Mouse (Mus musculus) gastrocnemius, adult 18-20 months (tissue): ENCODE results near the gene Mr1. TPM values are rescaled to one million over a fixed set of nuclear protein-coding genes. Genes with fewer than 3 reads are reported as not detected.

Source experiments
- DNase-seq: peaks from one replicate; pipeline ENCODE4 v3.0.0; 2021; ENCODE audit warnings: low spot score
- total RNA-seq, 2 experiments: library from RNA; stranded (reverse); gene quantifications; 2 replicates each; pipeline ENCODE4 v1.2.3; 2021

Mr1 gene
- total RNA-seq, 2 experiments from 2014 or later = 13.8 to 14.8 TPM

- no peak for DNase-seq
Measured at GRCm38 (mm10) chr1:155096620-155097261, 49.9 kb downstream of the Mr1 start.

- no peak for DNase-seq
Measured at GRCm38 (mm10) chr1:155093971-155094707, 52.5 kb downstream of the Mr1 start.

- DNase-seq = peak; percentile 56
Measured at GRCm38 (mm10) chr1:155093145-155093791, 53.3 kb downstream of the Mr1 start.

- DNase-seq = peak; percentile 53
Measured at GRCm38 (mm10) chr1:155091842-155092800, 54.5 kb downstream of the Mr1 start.

- no peak for DNase-seq
Measured at GRCm38 (mm10) chr1:155091374-155091841, 55.2 kb downstream of the Mr1 start.

GRCm38 (mm10) chr1:155090736-155091135 is 55.9 kb downstream of the Mr1 start:
- no peak for DNase-seq

GRCm38 (mm10) chr1:155090327-155090726 is 56.3 kb downstream of the Mr1 start:
- no peak for DNase-seq

GRCm38 (mm10) chr1:155088847-155089603 is 57.6 kb downstream of the Mr1 start:
- DNase-seq = no peak

GRCm38 (mm10) chr1:155088046-155088445 is 58.6 kb downstream of the Mr1 start:
- DNase-seq = no peak

GRCm38 (mm10) chr1:155086893-155087292 is 59.7 kb downstream of the Mr1 start:
- DNase-seq = no peak

GRCm38 (mm10) chr1:155086416-155086815 is 60.2 kb downstream of the Mr1 start:
- DNase-seq = no peak

GRCm38 (mm10) chr1:155084839-155085238 is 61.8 kb downstream of the Mr1 start:
- no peak for DNase-seq

GRCm38 (mm10) chr1:155083271-155084265 is 63.0 kb downstream of the Mr1 start:
- DNase-seq = peak; percentile 90

- no peak for DNase-seq
Measured at GRCm38 (mm10) chr1:155082965-155083268, 63.7 kb downstream of the Mr1 start.

- DNase-seq = no peak
Measured at GRCm38 (mm10) chr1:155082158-155082964, 64.3 kb downstream of the Mr1 start.

GRCm38 (mm10) chr1:155077675-155078074 is 68.9 kb downstream of the Mr1 start:
- no peak for DNase-seq
